Mouse (Mus musculus) kidney, embryonic 15.5 days (tissue): ENCODE measurements around the gene Smarcd2. TPM values are rescaled to one million over a fixed set of nuclear protein-coding genes. Genes with fewer than 3 reads are reported as not detected.

Source experiments
- ATAC-seq: fragments of 200-750 bp; cut with Nextera tagmentation; replicated peaks from 2 replicates; pipeline ENCODE4 v1.8.0; 2017; ENCODE audit warnings: moderate TSS enrichment; ENCODE audit not compliant: low FRiP score
- H3K27ac ChIP-seq: fragments of 300-500 bp; sonication (generic); 2 replicates; pipeline ENCODE4 v1.5.1; 2015; ENCODE audit warnings: mild to moderate bottlenecking, inconsistent platforms
- H3K27me3 ChIP-seq: fragments of 300-500 bp; sonication (generic); 2 replicates; pipeline ENCODE4 v1.6.1; 2015; ENCODE audit warnings: inconsistent platforms
- H3K36me3 ChIP-seq: fragments of 300-500 bp; sonication (generic); 2 replicates; pipeline ENCODE4 v1.6.1; 2015; ENCODE audit warnings: inconsistent platforms
- H3K4me1 ChIP-seq: fragments of 300-500 bp; sonication (generic); 2 replicates; pipeline ENCODE4 v1.6.1; 2015; ENCODE audit warnings: inconsistent platforms
- H3K4me2 ChIP-seq: fragments of 300-500 bp; sonication (generic); 2 replicates; pipeline ENCODE4 v1.6.1; 2015; ENCODE audit warnings: moderate library complexity, mild to moderate bottlenecking, inconsistent platforms
- H3K4me3 ChIP-seq: fragments of 300-500 bp; sonication (generic); replicated peaks from 2 replicates; pipeline ENCODE4 v1.5.1; 2015; ENCODE audit warnings: mild to moderate bottlenecking, inconsistent platforms
- H3K9ac ChIP-seq: fragments of 300-500 bp; sonication (generic); 2 replicates; pipeline ENCODE4 v1.6.1; 2015; ENCODE audit warnings: mild to moderate bottlenecking, inconsistent platforms
- H3K9me3 ChIP-seq: fragments of 300-500 bp; sonication (generic); replicated peaks from 2 replicates; pipeline ENCODE4 v1.6.1; 2016; ENCODE audit warnings: inconsistent platforms
- WGBS: fragments of 180-500 bp; shearing (Covaris S2); methylation state at CpG from one replicate; pipeline ENCODE4 v1.1.7; 2015; ENCODE audit warnings: mixed read lengths; 5-methylcytosine and 5-hydroxymethylcytosine counted together
- polyA plus RNA-seq: library from polyadenylated mRNA; unstranded; fragments of >200 nt; fragmentation: Nextera tagmentation; extraction: Ambion mirVana; gene quantifications from 2 replicates; pipeline ENCODE4 v1.2.1, GENCODE M21; 2015

Gene Smarcd2
- polyA plus RNA-seq, result 57.8 and 59.0 TPM in 2 replicates

- ATAC-seq, result peak; percentile 94
- H3K9me3 ChIP-seq, result no peaks in the 10 kb centered on the region
- H3K4me3 ChIP-seq, result peak within 1 kb of the TSS; percentile 97
- peak within 1 kb of the TSS; percentile 81 for H3K4me2 ChIP-seq
- H3K27ac ChIP-seq, result peak within 1 kb of the TSS; percentile 98
- H3K4me1 ChIP-seq, result peaks cover 75% of the 10 kb centered on the region
- H3K27me3 ChIP-seq, result peaks cover under 1% of the 10 kb centered on the region; the same call in 1 of the 2 replicates
- WGBS, result under 1% methylated on average over 72 of the region's 72 CpGs
- H3K36me3 ChIP-seq, result peaks cover 8% of the 10 kb centered on the region; the same call in 1 of the 2 replicates
- peak within 1 kb of the TSS; percentile 99 for H3K9ac ChIP-seq
Observed at GRCm38 (mm10) chr11:106272644-106273310, at the start of gene Smarcd2. Gene Smarcd2, minus strand, starts transcription at chr11:106272972.

- Histone ChIP-seq H3K4me1 (peaks cover 31% of the 10 kb centered on the region), H3K9ac (no peak overlapping the region), H3K9me3 (no peaks in the 10 kb centered on the region), H3K4me3 (no peak overlapping the region), H3K4me2 (no peak overlapping the region), H3K27ac (peak overlapping the region; percentile 24), H3K27me3 (no peaks in the 10 kb centered on the region), H3K36me3 (no peaks in the 10 kb centered on the region)
- no peak for ATAC-seq
- WGBS, result 65% methylated on average over 21 of the region's 21 CpGs
Observed at GRCm38 (mm10) chr11:106318406-106319366, 45.9 kb upstream of the Smarcd2 start.

DNA sequence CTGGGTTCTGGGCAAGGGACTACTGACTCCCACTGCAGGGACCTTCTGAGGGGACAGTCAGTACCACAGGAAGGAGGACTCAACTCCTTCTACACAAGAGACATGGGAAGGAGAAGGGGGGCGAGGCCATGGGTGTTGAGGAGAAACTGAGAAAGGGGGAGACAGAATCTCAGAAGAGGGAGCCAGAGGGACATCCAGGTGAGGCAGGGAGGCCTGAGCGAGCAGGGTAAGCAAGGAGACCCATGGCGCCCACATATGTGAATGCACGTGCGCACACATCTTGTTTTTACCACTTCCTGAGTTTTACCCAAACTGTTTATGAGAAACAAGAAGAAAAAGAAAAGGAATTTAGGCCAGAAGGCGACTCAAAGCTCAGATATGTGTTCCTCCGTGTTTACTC, 45.0 kb upstream of the Smarcd2 start:
- Histone ChIP-seq H3K27me3 (no peaks in the 10 kb centered on the region), H3K36me3 (no peaks in the 10 kb centered on the region), H3K4me3 (no peak overlapping the region), H3K27ac (no peak overlapping the region), H3K9ac (no peak overlapping the region), H3K4me1 (peaks cover 39% of the 10 kb centered on the region), H3K9me3 (no peaks in the 10 kb centered on the region), H3K4me2 (no peak overlapping the region)
- WGBS, result 89% methylated on average over 7 of the region's 7 CpGs
- no peak for ATAC-seq

- 60% methylated on average over 1 of the region's 1 CpGs for WGBS
- ATAC-seq, result no peak
Observed at GRCm38 (mm10) chr11:106316416-106316815, 43.6 kb upstream of the Smarcd2 start.

DNA sequence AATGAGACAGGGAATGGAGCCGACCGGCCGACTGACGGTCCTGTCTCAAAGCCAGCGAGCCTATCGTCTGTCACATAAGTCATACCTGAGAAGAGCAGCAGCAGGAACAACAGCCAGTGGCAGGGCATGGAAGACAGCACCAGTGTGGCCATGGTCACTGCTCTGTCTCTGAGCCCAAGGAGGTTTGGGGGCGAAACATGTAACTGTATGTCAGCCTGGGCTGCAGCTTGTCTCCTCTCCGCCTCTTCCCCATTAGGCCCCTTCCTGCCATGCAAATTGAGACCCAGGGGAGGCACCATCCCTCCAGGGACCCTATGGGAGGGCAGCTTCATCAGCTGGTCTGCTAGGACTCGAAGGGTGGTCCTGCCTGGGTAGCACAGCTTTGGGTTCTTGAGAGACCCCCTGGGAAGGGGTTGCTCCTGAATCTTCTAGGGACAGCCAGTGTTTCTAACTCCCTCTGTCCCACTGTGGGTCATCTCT, 41.6 kb upstream of the Smarcd2 start, which contains the start of gene Cd79b:
Gene Cd79b (minus strand): TSS at position 430 of the 480 bp plus-strand sequence.
- H3K9me3 ChIP-seq, result no peaks in the 10 kb centered on the region
- peak within 1 kb of the TSS; percentile 36 for H3K4me2 ChIP-seq
- WGBS, result 24% methylated on average over 9 of the region's 9 CpGs
- no peaks in the 10 kb centered on the region for H3K36me3 ChIP-seq
- no peak within 1 kb of the TSS for H3K9ac ChIP-seq
- H3K4me1 ChIP-seq, result peaks cover 36% of the 10 kb centered on the region
- no peaks in the 10 kb centered on the region for H3K27me3 ChIP-seq
- peak within 1 kb of the TSS; percentile 70 for H3K27ac ChIP-seq
- ATAC-seq, result no peak; the same call in 1 of the 2 replicates
- no peak within 1 kb of the TSS for H3K4me3 ChIP-seq

More at GRCm38 (mm10) chr11:106316416-106316815, 43.6 kb upstream of the Smarcd2 start:
- H3K36me3 ChIP-seq, result no peaks in the 10 kb centered on the region
- H3K27ac ChIP-seq, result no peak overlapping the region
- no peaks in the 10 kb centered on the region for H3K27me3 ChIP-seq
- no peak overlapping the region for H3K9ac ChIP-seq
- no peaks in the 10 kb centered on the region for H3K9me3 ChIP-seq
- H3K4me2 ChIP-seq, result no peak overlapping the region
- H3K4me3 ChIP-seq, result no peak overlapping the region
- peaks cover 39% of the 10 kb centered on the region for H3K4me1 ChIP-seq

DNA sequence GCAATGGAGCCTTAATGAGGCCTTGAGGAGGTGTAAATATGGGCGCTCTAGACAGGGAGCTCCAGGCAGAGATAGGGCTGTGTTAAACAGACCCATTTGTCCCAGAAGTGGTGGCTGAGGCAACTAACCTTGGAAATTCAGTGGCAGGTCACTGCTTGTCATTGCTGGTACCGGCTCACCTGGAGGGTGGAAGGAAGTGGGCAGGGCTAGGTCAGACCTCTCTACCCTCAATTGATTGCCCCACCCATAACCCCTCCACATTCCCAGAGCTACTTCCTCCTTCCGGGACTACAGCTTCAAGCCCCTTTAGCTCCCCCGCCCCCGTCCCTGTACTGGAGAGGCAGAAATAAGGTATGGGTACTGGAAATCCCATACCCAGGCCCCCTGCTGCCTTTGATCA, 40.8 kb upstream of the Smarcd2 start:
- H3K4me2 ChIP-seq, result peak overlapping the region; percentile 36
- H3K27ac ChIP-seq, result peak overlapping the region; percentile 70
- H3K9me3 ChIP-seq, result no peaks in the 10 kb centered on the region
- H3K27me3 ChIP-seq, result no peaks in the 10 kb centered on the region
- no peaks in the 10 kb centered on the region for H3K36me3 ChIP-seq
- no peak overlapping the region for H3K4me3 ChIP-seq
- WGBS, result 26% methylated on average over 5 of the region's 5 CpGs
- H3K9ac ChIP-seq, result no peak overlapping the region
- peak; percentile 62 for ATAC-seq
- peaks cover 28% of the 10 kb centered on the region for H3K4me1 ChIP-seq

DNA sequence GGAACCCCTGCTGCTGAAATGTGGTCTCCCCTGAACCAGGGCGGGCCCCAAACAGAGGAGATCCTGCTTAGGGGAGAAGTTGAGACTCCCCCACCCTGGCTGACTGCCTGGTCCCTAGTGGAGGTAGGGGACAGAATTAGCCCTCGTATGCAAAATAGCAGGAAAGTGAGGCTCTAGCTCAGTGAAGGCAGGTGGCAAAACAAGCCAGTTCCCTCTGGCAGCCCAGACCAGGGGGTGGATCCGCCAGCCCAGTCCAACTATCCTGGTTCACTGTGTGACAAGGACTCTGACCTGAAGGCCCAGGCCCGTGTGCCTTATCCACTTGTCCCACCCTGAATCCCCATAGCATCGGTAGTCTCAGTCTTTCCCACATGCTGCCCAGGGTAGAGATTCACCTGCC, 37.4 kb upstream of the Smarcd2 start:
- no peaks in the 10 kb centered on the region for H3K9me3 ChIP-seq
- H3K27me3 ChIP-seq, result no peaks in the 10 kb centered on the region
- WGBS, result 73% methylated on average over 5 of the region's 5 CpGs
- no peak overlapping the region for H3K4me3 ChIP-seq
- no peak overlapping the region for H3K4me2 ChIP-seq
- peaks cover 45% of the 10 kb centered on the region for H3K4me1 ChIP-seq
- no peak for ATAC-seq
- no peaks in the 10 kb centered on the region for H3K36me3 ChIP-seq
- no peak overlapping the region for H3K27ac ChIP-seq
- H3K9ac ChIP-seq, result no peak overlapping the region

DNA sequence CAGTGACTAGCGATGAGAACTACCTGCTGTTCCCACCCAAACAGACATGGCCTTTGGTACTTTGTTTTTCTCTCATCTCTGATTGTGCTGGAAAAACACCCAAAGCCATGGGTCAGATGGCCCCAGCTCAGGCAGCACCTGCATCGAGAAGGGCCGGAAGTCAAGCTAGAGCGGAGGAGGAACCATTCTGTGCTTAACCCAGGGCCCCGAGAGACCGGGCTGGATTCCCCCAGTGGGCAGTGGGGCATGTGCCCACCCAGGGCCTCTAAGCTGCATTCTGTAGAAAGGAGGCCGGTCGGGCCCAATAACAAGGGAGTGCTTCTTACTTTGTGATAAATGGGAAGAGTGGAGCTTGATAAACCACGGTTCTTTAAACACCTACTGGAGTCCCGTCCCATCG, 35.4 kb upstream of the Smarcd2 start:
- H3K4me2 ChIP-seq, result peak overlapping the region; percentile 32
- no peaks in the 10 kb centered on the region for H3K27me3 ChIP-seq

GRCm38 (mm10) chr11:106307432-106307831, 34.7 kb upstream of the Smarcd2 start:
- no peak for ATAC-seq
- 41% methylated on average over 5 of the region's 5 CpGs for WGBS
- H3K27ac ChIP-seq, result peak overlapping the region; percentile 70; the same call in 1 of the 2 replicates

More for the DNA sequence above, 35.4 kb upstream of the Smarcd2 start:
- Histone ChIP-seq H3K4me3 (no peak overlapping the region), H3K36me3 (no peaks in the 10 kb centered on the region), H3K9me3 (no peaks in the 10 kb centered on the region), H3K27ac (peak overlapping the region; percentile 70), H3K9ac (no peak overlapping the region), H3K4me1 (peaks cover 26% of the 10 kb centered on the region)
- ATAC-seq, result 0 out of 2 replicates have a peak, but pooled peaks have one; percentile 23
- 45% methylated on average over 11 of the region's 11 CpGs for WGBS

DNA sequence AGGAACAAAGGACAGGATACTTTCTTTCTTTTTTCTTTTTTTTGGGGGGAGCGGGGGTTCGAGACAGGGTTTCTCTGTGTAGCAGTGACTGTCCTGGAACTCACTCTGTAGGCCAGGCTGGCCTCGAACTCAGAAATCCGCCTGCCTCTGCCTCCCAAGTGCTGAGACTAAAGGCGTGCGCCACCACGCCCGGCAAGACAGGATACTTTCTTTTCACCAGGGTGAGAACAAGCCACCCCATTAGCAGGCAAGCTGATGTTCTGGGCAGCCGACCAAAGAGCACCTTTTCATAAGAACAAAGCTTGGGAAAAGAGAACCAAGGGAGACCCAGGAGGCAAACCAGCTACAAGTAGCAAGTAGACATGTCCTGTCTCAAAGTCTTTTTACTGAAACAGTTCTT, 34.0 kb upstream of the Smarcd2 start:
- Histone ChIP-seq H3K27ac (no peak overlapping the region), H3K9me3 (no peaks in the 10 kb centered on the region), H3K4me2 (no peak overlapping the region), H3K27me3 (no peaks in the 10 kb centered on the region), H3K36me3 (no peaks in the 10 kb centered on the region), H3K4me1 (peaks cover 24% of the 10 kb centered on the region), H3K9ac (no peak overlapping the region), H3K4me3 (no peak overlapping the region)
- 88% methylated on average over 9 of the region's 9 CpGs for WGBS
- ATAC-seq, result no peak

More at GRCm38 (mm10) chr11:106307432-106307831, 34.7 kb upstream of the Smarcd2 start:
- H3K36me3 ChIP-seq, result no peaks in the 10 kb centered on the region
- H3K4me3 ChIP-seq, result no peak overlapping the region
- H3K9ac ChIP-seq, result no peak overlapping the region
- no peak overlapping the region for H3K4me2 ChIP-seq
- H3K27me3 ChIP-seq, result no peaks in the 10 kb centered on the region
- no peaks in the 10 kb centered on the region for H3K9me3 ChIP-seq
- peaks cover 24% of the 10 kb centered on the region for H3K4me1 ChIP-seq

DNA sequence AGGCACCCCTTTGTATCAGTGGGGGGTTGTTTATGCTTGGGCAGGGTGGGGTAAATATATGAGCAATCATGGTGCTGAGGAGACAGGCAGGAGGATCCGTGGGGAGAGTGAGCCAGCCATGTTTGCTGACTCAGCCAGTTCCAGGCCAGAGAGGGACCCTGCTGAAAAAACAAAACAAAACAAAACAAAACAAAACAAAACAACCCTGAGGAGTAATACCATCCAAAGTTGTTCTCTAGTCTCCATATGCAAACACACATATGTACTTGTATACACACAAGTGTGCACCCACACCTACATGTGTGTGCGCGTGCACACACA, 33.3 kb upstream of the Smarcd2 start:
- 71% methylated on average over 3 of the region's 3 CpGs for WGBS
- H3K4me2 ChIP-seq, result no peak overlapping the region
- no peak overlapping the region for H3K4me3 ChIP-seq
- H3K9ac ChIP-seq, result no peak overlapping the region
- H3K4me1 ChIP-seq, result peaks cover 24% of the 10 kb centered on the region
- ATAC-seq, result no peak
- H3K36me3 ChIP-seq, result no peaks in the 10 kb centered on the region
- H3K9me3 ChIP-seq, result no peaks in the 10 kb centered on the region
- peak overlapping the region; percentile 54; the same call in 1 of the 2 replicates for H3K27ac ChIP-seq
- H3K27me3 ChIP-seq, result no peaks in the 10 kb centered on the region
